Mouse (Mus musculus) liver (tissue): ENCODE data around the gene Mpp4.
A peak's percentile ranks its signal among the peaks of the same experiment; 100 is the strongest.

Source experiments
- DNase-seq: peaks from one replicate; pipeline ENCODE4 v3.0.0-alpha.2; 2020; ENCODE audit warnings: mixed read lengths

Gene Mpp4

GRCm38 (mm10) chr1:59167654-59168425, 4.7 kb upstream of the Mpp4 start:
- no peak for DNase-seq

DNA sequence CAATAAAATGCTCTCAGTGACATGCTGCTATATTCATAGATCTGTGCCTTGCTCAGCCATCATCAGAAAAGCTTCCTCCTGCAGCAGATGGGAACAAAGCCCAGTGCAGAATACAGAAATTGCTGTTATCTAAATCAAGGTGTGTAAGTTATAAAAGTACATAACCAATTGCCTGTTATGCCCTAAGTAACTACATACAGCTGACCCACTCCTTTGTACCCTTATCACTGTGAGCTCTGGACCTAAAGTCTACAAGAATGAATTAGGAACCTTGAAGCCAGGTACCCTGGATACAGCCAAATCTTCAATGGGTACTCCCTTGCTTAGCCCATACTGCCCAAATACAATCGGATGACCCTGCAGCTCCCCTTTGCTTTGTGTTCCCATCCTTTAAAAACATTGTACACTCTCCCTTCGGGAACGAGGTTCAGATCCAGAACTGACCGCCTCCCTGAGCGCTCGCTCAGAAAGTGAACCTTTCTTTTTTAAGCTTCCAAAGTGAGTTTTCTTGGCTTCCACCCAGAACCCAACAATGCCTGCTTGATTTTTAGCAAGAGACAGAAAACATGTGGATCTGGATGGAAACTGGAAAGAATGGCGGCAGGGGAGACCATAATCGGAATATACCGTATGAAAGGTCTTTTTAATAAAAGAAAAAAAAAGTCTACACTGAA, 3.2 kb upstream of the Mpp4 start:
- DNase-seq, result no peak

DNA sequence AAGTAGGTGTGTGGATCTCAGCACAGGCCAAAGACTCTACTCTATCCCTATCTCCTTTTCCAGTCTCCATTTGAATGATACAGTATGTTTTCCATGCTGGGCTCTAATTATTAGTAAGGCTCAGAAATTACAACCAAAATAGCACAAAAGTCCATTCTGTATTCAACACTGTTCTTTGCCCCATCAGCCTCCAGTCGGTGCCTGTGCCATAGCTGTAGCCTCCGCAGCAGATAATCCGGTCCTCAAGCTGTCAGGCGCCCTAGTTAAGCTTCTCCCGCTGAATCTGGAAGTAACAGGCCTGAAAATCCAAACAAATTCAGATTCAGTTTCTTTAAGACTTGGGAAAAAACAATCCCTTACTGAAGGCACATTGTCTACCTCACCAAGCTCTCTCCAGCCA, 729 bp upstream of the Mpp4 start:
- DNase-seq, result no peak

- DNase-seq, result no peak
These were observed 722 bp downstream of the Mpp4 start for GRCm38 (mm10) chr1:59162309-59163024.

GRCm38 (mm10) chr1:59161396-59161795, 1.8 kb downstream of the Mpp4 start:
- DNase-seq, result no peak

- no peak for DNase-seq
These were observed 2.3 kb downstream of the Mpp4 start for GRCm38 (mm10) chr1:59160871-59161270.

DNA sequence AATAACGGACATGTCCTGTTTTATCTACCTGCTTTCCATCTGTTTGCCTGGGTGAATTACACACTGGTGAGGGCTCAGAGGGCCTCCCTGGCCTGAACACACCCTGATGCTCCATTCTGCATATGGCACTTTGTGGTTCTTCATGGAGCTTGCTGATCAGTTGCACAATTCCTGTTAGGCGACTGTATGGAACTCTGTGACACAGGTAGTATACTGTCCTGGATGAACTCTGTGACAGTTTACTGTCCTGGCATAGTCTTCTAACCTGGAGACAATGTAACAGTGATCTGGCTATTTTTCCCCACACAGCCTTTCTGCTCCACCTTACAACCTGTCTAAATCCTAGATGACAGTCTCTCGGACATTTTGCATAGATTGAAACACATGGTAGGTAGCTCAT, 4.1 kb downstream of the Mpp4 start:
- DNase-seq, result no peak

DNA sequence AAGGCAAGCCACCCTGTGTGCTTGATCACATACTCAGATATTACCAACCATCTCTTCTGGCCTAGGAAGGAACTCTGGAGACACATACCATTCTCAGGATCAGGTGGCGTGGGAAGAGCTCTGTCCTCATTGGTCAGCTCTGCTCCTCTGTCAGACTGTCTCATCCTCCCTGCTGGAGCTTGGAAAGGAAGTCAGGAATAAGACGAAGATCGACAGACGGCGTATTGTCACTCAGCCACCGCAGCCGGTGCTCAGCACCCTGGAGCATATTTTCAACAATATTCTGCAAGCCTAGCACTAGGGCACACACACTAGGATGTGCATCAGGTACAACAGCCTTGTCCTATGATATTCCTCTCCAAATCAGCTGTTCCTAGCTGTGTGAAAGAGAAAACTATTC, 4.7 kb downstream of the Mpp4 start:
- no peak for DNase-seq

GRCm38 (mm10) chr1:59157846-59158245, 5.3 kb downstream of the Mpp4 start:
- DNase-seq, result no peak

- no peak for DNase-seq
These were observed 10.8 kb downstream of the Mpp4 start for GRCm38 (mm10) chr1:59152346-59152745.

GRCm38 (mm10) chr1:59150542-59150941, 12.6 kb downstream of the Mpp4 start:
- DNase-seq, result no peak

- DNase-seq, result peak; percentile 13
These were observed 18.6 kb downstream of the Mpp4 start for GRCm38 (mm10) chr1:59144543-59144942.

DNA sequence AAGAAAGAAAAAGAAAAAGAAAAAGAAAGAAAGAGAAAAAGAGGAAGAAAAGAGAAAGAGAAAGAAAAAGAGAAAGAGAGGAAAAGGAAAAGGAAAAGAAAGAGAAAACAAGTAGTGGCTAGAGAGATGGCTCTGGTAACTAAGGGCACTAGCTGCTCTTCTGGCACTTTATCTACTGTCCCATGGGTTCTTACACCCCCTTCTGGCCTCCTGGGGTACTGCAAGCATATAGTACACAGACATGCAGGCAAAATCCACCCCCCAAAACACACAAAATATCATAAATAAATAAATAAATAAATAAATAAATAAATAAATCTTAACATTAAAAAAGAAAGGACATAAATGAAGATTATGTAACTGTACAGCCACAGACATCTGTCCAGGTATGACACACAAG, 20.4 kb downstream of the Mpp4 start:
- DNase-seq, result peak; percentile 76

- DNase-seq, result no peak
These were observed 28.8 kb downstream of the Mpp4 start for GRCm38 (mm10) chr1:59134419-59134818.

DNA sequence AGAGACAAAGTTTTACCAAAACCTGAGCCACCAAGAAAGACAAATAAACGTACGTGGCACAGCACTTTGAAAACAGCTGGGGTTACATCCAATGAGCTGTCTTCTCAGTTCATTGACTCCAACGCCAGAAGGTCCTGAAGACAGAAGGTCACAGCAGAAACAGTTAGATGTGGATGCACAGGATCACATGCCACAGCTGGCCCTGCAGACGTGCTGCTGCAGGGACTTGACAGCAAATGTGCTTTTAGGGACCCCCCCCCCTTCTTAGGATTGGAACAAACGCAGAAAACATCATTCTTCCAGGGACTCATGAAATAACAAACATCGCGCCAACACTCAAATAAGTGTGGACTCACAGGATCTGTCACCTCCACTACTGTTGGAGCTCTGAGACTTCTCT, 34.3 kb downstream of the Mpp4 start:
- DNase-seq, result no peak

DNA sequence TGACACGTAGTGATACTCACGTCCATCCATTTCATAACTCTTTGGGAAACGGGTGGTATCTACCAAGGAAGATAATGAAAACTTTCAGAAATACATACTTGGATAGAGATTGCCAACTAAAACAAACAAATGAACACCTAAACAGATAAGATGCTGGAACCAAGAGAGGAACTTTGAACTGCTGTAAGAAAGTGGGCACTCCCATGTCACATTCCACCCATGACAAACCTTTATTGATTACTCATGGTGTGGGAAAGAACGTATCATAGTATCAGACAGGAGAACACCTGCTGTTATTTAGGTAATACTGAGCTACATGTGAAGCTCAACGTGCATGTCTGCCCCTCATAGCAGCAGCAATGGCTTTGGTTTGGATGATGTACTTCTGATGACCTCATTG, 37.6 kb downstream of the Mpp4 start:
- DNase-seq, result no peak

GRCm38 (mm10) chr1:59119720-59120457, 43.3 kb downstream of the Mpp4 start, which contains the start of gene Tmem237:
Gene Tmem237 (minus strand): TSS chr1:59120408.
- peak; percentile 90 for DNase-seq

DNA sequence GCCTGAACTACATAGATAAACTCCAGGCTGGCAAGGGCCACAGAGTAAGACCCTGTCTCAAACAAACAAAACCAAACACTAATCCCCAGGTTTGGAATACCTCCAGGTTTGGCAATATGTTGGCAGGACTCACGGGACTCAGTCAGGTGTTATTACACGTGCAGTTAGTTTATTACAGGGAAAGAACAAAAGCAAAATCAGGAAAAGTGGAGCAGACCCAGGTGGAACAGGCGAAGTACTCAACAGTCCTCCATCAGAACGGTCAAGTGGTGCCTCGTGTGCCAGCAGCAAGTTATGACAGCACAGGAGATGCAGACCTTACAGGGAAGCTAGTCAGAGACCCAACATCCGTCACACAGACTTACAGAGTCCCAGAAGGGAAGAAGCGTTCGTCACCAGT, 52.7 kb downstream of the Mpp4 start:
- no peak for DNase-seq

DNA sequence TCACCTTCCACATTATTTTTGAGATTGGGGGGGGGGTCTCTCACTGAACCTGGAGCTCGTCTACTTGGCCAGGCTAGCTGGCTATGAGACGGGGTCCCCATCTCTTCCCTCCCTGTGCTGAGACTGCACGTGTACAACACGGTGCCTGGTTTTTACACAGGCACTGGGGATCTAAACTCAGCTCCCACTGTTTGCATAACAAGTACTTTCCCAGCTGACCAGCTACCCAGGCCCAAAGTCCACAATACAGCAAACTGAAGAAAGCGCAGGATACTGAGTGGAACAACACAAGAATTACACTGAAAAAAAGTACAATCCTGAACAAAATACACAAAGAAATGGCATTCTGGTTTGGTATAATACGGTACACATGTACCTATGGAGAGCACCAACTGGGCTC, 61.1 kb downstream of the Mpp4 start:
- peak; percentile 5 for DNase-seq

DNA sequence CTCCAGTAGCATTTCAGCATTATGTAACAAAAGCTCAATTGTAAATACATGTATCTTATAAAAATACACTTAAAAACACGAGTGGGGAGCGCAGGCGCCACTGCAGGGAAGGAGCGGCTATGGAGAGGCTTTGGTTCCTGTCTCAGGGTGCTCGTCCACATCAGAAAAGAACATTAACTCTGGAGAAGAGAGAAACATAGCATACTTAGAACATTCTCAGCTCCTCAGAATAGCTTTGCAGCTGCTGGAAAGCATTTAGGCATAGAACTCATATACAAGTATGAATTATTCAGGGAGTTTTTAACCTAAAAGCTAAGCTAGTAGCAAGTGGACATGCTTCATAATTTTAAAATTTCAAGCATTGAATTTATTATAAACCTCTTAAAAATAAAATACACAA, 62.2 kb downstream of the Mpp4 start:
- no peak for DNase-seq

DNA sequence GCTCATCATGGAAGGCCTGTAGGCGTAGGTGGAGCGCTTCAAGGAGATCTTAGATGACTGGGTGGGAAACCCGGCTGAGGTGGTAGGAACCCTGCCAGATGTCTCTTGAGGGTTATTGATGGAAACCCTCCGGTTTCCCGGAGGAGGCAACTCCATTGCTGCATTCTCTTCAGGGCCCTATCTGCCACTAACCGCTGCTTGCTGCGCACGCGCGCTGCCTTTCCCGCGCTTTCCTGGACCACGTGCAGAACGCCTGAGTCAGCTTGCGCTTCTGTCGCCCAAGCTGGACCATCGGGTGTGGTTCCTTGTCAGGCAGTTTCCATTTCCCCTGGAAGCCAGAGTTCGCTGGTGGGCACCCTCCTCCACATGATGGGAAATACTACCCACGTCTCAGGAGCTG, 68.5 kb downstream of the Mpp4 start, which contains the start of gene C2cd6:
C2cd6 (minus strand) TSS at position 196 of the 400 bp plus-strand sequence.
- no peak for DNase-seq
